Mouse (Mus musculus) adrenal gland, postnatal 14 days (tissue): ENCODE measurements around the gene Fgf4. TPM values are rescaled to one million over a fixed set of nuclear protein-coding genes. Genes with fewer than 3 reads are reported as not detected.

Source experiments
- DNase-seq: peaks from one replicate; pipeline ENCODE4 v3.0.0; 2021; ENCODE audit warnings: mixed read lengths
- long read RNA-seq, 2 experiments: library from polyadenylated mRNA; stranded (forward); transcript quantifications; one replicate each; pipeline ENCODE4 v2.0.0; 2021
- total RNA-seq: library from RNA; stranded (reverse); gene quantifications from 2 replicates; pipeline ENCODE4 v1.2.3, GENCODE M21; 2021

The Fgf4 gene
- total RNA-seq = not detected in 2 replicates
- long read RNA-seq, experiment 1 = 0 reads
- long read RNA-seq, experiment 2 = 0 reads

DNA sequence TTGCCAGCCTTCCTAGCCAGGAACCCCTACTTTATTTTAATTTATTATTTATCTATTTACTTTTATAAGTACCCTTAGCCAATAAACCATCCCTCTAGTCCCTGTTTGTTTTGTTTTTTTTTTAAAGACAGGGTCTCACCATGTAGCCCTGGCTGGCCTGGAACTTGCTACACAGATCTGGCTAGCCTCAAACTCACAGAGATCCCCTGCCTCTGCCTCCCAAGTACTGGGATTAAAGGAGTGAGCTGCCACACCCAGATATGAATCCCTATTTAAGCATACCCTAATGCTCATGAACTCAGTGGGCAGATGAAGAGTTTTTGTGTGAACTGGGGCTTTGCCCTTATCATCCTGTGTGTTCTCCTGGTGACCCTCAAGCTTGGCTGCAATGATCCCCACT, at the start of gene Fgf4:
TSS of gene Fgf4 (plus strand) at position 301 of the 400 bp plus-strand sequence.
- no peak for DNase-seq

DNA sequence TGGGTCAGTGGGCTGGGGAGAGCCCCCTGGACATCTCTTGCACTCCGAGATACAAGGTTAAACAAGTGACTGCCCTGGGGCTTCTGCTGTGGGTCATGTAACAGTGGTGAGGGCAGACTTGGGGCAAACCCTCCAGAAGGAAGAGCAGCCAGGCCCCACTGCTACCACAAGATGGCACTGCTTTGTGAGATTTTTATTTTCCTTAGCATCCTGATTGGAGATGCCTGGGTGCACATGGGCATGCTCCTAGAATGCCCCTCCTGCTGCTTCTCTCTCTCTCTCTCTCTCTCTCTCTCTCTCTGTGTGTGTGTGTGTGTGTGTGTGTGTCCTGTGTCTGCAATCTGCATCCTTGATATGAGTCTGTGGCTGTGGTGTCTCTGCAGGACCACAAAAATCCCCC, 48.7 kb upstream of the Fgf4 start:
- DNase-seq = peak; percentile 42

DNA sequence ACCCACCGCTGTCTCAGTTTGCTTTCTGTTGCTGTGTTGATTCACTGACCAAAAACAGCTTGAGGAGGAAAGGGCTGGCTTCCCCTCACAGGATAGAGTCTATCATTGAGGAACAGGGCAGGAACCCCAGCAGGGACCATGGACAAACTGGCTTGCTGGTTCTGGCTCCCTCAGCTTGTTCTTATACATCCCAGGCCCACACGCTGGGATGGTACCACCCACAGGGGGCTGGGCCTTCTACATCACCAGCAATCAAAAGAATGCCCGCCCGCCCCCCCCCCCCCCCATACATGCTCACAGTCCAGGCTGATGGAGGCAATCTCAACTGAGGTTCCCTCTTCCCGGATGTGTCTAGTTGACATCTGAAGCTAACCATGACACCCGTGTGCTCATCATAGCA, 40.1 kb upstream of the Fgf4 start:
- DNase-seq = no peak

DNA sequence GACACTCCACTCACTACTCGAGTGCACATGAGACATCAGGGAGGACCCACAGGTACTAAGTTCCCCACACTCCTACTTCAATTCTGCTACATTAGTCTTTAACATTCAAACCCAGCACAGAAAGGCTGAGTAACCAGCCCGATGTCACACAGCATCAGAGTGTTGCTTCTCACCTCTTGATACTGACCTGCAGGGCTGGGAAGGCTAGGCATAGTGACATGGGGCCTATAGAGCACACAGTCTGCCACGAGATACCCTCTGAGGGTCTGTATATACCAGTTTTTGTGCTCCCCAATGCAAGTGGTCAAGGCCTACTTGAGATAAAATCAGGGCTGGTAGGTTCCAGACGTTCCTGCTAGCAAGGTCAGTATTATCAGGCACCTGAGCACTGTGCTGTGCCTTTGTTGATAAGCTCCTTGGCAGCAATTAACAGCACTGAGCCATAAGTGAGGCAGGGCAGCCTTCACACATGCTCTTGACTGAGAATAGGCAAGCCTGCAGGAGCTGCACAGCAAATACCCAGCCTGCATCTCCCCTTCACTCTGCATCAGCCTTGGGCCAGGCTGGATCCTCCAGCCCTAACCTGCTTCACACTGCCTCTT, 39.1 kb upstream of the Fgf4 start:
- DNase-seq = no peak

DNA sequence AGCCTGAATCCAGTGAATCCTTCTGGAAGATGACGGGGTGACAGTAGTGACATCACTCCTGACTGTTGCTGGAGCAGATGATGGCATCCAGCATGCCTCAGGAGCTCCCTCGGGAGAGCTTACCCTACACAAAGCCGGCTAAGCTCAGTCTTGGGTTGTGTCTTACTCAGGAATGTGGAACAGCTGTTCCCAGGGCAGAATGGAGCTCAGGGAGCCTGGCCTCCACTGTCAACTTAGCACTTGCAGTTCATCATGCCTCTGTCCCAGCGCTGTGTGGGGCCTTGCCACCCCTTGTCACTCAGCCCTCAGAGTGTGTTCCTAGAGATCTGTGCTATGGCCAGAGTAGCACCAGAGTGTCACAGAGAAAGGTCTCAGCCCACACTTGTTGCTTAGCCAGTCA, 35.6 kb upstream of the Fgf4 start:
- no peak for DNase-seq

DNA sequence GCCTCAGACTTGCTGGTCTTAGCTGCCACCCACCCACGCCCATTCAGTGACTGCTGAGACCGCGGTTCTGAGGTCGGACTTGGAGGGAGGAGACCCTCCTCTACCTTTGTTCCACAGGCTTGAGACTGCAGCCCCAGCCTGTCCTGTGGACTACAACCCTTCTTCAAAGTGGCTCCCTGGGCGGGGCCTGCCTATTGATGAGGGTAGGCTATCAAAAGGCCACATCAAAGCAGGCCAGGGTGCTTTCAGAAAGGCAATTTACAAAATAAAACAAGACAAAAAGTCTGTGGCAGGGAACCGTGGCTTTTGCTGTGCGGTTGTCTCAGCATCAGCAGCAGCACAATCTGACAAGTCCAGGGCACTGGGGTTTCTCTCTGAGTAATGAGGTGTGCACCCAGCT, 25.3 kb upstream of the Fgf4 start:
- DNase-seq = no peak

DNA sequence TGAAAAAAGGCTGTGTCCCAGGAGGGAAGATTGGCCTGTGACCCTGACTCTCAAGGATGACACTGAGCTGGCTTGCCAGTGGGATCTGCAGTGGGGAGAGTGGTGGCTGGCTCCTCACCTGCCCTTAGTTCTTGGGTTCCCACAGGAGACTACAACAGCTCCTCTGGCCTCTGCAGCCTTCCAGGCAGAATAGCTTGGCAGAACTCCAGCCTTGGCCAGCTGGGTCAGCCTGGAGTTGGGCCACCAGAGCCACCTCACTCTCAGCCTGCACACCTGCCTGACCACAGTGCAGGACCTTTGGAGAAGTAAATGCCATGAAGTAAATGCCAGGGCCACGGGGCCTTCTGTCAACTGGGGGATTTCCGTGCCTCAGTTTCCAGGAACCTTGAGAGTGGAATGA, 23.2 kb upstream of the Fgf4 start:
- DNase-seq = peak; percentile 55

DNA sequence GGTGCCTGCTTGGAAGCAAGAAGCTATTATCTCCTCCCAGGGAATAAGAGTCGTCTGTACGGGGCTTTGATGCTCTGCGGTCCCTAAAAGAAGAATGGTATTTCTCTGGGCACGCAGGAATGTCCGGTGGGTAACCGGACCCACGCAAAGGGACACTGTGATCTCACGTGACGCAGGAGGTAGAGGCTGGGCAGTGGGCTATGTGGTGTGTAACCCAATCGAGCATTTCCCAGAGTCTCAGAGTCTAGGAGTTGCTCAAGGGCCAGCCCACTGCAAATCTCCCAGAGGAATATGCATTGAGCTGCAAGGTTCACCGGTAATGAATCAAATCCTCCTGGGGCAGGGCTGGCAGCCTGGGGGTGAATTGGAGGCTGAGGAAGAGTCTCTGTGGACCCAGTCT, 18.8 kb upstream of the Fgf4 start:
- no peak for DNase-seq

DNA sequence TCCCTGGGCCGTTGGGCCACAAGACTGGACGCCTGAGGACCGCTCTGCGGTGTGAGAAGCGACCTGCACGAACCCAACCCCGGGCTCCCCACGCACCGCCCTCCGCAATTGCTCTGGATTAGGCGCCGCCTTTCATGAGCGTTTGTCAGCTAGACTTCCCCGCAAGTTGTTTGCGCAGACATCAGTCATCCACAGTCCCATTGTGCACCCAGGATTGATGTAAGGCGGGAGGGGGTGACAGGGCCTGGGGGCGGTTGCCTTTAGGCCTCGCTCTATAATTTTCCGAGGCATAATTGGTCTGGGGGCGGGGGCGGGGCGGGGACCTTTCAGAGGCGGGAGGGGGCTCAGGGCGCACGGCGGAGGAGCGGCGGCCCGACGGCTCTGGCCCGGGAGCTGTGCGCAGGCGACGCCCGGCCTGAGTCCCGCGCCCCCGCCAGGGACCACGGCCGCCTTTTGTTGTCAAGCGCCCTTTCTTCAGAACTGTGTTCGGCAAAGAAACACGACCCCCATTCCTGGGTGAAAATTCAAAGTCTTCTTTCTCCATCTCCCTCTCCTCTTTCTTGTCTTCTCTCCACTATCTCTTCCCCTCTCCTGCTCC, 9.2 kb upstream of the Fgf4 start, which contains the start of gene Fgf3:
TSS of gene Fgf3 (plus strand) at position 193 of the 598 bp plus-strand sequence.
- no peak for DNase-seq

DNA sequence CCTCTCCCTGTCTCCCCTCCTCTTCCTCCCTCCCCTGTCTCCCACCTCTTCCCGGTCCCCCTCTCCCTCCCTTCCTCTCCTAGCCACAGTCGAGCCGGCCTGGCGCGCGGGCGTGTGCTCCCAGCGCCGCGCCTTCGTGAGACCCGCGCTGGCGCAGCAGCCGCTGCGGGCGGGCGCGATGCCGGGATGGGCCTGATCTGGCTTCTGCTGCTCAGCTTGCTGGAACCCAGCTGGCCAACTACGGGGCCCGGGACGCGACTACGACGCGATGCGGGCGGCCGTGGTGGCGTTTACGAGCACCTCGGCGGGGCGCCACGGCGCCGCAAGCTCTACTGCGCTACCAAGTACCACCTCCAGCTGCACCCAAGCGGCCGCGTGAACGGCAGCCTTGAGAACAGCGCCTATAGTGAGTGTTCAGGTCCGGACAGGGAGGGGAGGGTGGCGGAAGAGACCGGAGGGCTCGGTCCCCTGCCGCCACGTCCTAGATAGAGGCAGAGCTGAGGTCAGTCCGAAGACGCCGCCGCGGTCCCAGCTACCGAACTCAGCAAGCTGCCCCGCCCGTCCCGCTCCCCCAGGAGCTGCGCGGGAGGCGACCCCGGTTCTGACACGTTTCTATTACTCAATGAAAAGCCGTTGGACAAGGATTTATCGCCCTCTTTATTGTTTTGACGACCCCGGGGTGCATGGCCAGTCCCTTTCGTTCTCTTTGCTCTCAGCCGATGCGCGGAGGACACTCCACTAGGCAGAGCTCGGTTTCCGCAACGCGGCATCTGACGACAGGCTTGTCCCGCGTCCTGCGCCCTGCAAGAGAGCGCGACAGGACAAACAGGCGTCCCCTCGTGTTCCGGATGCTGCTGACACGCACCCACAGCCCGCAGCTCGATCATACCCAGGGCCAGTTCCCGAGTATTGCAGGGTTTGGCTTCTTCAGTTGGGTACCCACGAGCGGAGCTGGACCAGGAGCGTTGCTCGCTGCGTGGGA, 8.4 kb upstream of the Fgf4 start:
- DNase-seq = peak; percentile 26

DNA sequence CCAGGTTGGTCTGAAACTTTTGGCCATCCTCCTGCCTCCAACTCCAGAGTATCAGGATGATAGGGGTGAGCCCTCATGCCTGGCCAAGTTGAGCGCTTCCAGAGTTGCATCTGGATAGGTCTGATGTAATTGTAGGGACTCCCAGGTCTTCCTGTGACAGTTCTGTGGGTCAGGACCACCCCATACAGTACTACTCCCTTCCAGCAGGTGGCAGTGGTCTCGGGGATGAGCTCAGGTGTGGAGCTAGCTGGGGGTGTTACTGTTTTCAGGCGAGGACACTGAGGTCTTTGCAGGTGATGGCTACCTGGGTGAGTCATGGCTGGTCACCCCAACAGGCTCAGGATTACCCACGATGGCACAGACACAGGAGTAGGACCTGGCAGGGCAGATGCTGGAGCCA, 1.0 kb upstream of the Fgf4 start:
- peak; percentile 69 for DNase-seq

DNA sequence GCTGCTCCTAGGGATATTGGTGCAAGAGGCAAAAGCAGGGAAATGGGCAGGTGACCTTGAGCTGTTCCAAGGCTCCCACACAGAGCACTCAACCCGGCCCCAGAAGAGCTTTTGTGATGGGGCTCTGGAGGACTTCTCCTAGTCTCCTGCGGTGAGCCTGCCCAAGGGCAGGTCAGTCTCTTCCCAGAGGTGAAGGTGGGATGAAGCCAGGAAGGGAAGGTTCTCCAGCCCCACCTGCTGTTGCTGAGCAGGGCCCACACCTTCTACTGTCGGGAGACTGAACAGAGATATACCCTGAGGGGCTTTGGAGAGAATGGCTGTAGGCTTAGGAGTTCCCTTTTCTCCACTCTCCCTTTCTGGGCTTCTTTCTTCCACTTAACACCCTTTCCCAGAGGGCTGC, 4.2 kb downstream of the Fgf4 start:
- no peak for DNase-seq

DNA sequence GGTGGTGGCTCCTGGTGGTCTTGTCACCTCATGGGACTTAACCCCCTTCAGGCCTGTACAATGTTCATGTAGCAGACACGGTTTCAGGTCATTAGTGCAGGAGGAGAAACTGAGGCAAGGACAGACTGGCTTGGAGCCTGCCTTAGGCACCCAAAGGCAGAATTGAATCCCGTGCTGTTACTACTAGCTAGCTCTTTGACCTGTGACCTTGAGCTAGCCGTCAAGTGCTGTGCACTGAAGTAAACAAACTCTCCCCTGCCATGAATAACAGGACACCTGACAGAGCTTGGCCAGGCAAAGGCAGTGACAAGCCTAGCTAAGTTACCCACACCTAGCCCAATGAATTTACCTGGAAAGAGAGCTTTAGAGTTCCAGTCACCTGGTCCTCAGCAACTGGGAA, 7.8 kb downstream of the Fgf4 start:
- no peak for DNase-seq

DNA sequence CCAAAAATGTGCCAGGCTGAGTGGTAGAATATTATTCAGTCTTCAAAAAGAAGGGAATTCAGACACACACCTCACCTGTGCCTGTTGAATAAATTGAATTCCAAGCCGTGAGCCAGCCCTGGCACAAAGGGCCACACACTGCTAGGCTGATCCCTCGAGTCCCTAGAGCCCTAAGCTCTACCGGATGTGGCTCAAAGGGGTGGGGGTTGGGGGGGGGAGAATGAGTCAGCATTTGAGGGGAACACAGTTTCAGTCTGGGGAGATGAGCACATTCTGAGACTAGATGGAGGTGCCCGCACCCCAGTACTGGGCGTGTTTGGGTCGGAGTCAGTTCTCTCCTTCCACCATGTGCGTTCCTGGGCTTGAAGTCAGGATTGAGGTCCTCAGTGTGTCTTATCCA, 10.0 kb downstream of the Fgf4 start:
- no peak for DNase-seq

DNA sequence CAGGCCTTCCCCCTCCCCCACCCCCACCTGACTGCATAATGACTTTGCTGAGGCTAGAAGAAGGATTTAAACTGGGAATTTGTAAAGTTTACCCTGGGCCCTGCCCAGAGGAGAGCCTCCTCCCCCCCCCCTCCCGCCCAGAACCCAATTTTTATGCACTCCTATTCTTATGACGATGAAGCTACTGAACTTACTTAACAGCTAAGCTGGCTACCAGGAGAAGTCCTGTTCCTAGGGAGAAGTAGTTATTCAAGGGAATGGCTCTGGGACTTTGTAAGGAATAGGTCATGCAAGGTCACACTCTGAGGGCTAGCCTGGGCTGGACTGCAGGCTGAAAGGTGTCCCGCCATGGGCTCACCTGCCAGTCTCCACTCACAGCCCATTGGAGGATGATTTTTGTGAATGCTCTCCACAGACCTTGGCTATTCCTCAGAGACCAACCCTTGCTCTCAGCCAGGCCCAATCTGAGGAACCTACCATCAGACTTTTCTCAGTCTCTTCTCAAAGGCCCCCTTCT, 10.7 kb downstream of the Fgf4 start:
- DNase-seq = no peak

DNA sequence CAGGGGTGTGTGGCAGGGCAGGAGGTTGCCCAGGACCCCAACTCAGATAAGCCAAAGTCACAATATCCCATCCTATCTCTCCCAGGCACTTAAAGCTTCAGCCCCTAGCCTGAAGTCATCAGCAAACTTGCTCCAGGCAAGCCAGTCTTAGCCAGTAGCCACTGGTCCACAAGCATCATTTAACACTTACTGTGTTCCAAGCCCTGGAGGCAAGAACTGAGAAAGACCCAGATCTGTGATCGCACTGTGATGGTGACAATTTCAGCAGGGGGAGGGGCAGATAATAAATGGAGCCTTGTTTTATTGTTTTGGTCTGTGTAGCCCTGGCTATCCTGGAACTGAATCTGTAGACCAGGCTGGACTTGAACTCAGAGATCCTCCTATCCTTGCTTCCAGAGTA, 11.5 kb downstream of the Fgf4 start:
- DNase-seq = no peak

DNA sequence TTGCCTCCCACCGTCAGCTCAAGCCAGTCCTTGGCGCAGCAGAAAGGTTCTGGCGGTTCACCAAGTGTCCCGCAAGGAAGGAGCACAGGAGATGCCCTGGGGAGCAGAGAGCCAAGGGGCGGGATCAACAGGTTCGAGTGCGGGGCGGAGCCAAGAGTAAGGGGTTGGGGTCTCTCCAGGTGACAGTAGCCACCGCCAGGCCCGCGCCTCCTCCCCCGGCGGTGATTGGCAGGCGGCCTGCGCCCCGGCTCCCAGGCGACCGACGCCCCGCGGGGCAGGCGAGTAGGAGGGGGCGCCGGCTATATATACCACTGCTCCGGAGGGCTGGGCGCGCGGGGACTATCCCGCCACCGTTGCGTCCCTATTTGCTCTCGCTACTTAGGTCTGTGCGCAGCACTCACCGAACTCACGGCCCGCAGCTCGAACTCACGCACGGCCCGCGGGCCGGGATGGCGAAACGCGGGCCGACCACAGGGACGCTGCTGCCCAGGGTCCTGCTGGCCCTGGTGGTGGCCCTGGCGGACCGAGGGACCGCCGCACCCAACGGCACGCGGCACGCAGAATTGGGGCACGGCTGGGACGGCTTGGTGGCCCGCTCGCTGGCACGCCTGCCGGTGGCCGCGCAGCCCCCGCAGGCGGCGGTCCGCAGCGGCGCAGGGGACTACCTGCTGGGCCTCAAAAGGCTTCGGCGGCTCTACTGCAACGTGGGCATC, 14.0 kb downstream of the Fgf4 start:
- peak; percentile 22 for DNase-seq

DNA sequence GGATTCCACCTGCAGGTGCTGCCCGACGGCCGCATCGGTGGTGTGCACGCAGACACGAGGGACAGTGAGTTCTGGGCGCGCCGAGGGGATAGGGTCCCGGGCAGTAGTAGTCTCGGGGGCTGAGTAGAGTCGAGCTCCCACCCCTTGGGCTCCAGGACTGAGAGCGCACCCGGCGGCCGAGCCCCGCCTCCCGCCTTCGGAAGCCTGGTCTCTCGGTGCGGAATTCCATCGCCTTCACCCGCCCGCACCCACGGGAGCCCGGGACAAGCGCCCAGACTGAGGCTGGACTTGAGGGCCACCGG, 14.6 kb downstream of the Fgf4 start:
- peak; percentile 30 for DNase-seq

DNA sequence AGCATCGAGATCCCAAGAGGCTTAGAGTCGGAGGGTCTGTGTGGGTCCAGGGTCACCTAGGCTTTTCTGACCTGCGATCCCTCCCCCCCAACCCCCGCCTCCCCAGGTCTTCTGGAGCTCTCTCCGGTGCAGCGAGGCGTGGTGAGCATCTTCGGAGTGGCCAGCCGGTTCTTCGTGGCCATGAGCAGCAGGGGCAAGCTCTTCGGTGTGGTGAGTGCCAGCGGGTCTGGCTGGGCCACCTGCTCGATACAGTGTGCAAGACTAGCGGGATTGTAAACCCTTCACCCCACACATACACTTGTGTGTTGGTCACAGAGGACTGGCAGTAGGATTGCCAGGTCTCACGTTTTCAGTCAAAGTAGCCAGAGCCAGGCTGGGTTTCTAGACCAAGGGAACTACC, 15.0 kb downstream of the Fgf4 start:
- DNase-seq = no peak

DNA sequence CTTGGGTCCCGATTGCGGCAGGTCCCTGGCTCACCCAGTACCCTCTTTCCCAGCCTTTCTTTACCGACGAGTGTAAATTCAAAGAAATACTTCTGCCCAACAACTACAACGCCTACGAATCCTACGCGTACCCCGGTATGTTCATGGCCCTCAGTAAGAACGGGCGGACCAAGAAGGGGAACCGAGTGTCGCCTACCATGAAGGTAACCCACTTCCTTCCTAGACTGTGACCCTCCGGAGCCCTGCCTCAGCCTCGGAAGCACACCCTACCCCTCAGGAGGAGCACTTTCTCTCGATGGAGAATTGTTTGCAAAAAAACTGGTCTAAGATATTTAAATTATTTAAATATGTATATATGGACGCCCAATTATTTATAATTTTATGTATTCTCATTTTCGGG, 15.5 kb downstream of the Fgf4 start:
- no peak for DNase-seq

DNA sequence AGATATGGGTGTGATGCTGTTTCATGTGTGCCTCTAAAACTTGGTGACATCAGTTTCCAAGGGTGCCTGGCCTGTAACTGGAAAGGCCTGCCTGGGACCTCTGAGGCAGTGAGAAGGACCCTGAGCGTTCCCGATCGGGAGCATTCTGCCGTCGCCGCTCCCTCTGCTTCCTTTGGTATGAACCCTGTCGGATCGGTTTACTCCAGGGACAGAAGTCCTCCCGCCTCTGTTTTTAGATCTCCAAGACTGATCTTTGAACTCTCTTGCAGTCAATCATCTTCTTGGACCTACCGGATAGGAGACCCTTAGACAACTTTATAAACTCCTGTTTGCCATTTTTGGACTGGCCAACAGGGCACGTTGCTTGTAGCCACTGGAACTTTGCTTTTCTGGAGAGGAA, 16.0 kb downstream of the Fgf4 start:
- DNase-seq = no peak

DNA sequence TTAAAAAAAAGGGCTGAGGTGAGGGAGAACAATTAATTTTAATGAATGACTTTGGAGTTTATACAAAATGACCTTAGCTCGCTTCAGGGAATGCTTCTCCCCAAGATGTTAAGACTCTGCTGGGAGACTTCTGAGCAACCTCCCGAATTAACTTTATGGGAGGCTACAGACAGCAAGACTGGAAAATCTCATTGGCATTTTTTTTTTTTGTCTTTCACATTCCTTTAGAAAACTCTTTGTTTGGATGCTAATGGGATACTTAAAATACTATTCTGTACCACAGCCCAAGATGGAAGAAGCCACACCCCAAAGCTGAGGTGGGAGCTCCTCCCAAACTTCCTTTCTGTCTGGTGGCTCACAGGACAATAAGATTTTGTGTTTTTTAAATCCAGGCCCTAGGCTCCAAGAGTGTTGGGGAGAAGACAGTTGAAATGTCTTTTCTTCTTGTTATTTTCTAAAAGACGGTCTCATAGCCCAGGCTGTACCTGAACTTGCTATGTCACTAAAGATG, 17.0 kb downstream of the Fgf4 start:
- no peak for DNase-seq
